Mouse (Mus musculus) stomach, embryonic 16.5 days (tissue): ENCODE results near the gene Ssna1. TPM values are rescaled to one million over a fixed set of nuclear protein-coding genes. Genes with fewer than 3 reads are reported as not detected.

Experiments
- ATAC-seq: fragments of 200-750 bp; cut with Nextera tagmentation; 2 replicates; pipeline ENCODE4 v1.8.0; 2017; ENCODE audit warnings: moderate number of reproducible peaks, moderate TSS enrichment; ENCODE audit not compliant: insufficient read depth, low FRiP score
- H3K27ac ChIP-seq: fragments of 300-500 bp; sonication (generic); 2 replicates; pipeline ENCODE4 v1.5.1; 2014; ENCODE audit warnings: low read length
- H3K27me3 ChIP-seq: fragments of 300-500 bp; sonication (generic); 2 replicates; pipeline ENCODE4 v1.6.1; 2014; ENCODE audit warnings: low read length, control low read depth, mixed read lengths; ENCODE audit not compliant: control insufficient read depth, insufficient read depth
- H3K36me3 ChIP-seq: fragments of 300-500 bp; sonication (generic); 2 replicates; pipeline ENCODE4 v1.6.1; 2014; ENCODE audit warnings: low read length; ENCODE audit not compliant: control insufficient read depth, insufficient read depth
- H3K4me1 ChIP-seq: fragments of 300-500 bp; sonication (generic); 2 replicates; pipeline ENCODE4 v1.6.1; 2014; ENCODE audit warnings: low read length, control low read depth, mixed read lengths; ENCODE audit not compliant: control insufficient read depth, insufficient read depth
- H3K4me2 ChIP-seq: fragments of 300-500 bp; sonication (generic); 2 replicates; pipeline ENCODE4 v1.6.1; 2014; ENCODE audit warnings: low read depth, low read length, mixed read lengths
- H3K4me3 ChIP-seq: fragments of 300-500 bp; sonication (generic); replicated peaks from 2 replicates; pipeline ENCODE4 v1.5.1; 2014; ENCODE audit warnings: mild to moderate bottlenecking, low read length
- H3K9ac ChIP-seq: fragments of 300-500 bp; sonication (generic); 2 replicates; pipeline ENCODE4 v1.6.1; 2014; ENCODE audit warnings: low read length
- H3K9me3 ChIP-seq: fragments of 300-500 bp; sonication (generic); replicated peaks from 2 replicates; pipeline ENCODE4 v1.6.1; 2016; ENCODE audit warnings: low read length, control low read depth; ENCODE audit not compliant: control insufficient read depth
- WGBS: fragments of 180-500 bp; shearing (Covaris S2); extraction: QIAGEN DNeasy Blood & Tissue Kit; methylation state at CpG from one replicate; pipeline ENCODE4 v1.1.7; 2014; 5-methylcytosine and 5-hydroxymethylcytosine counted together
- polyA plus RNA-seq: library from polyadenylated mRNA; unstranded; fragments of >200 nt; fragmentation: Nextera tagmentation; extraction: Ambion mirVana; gene quantifications from 2 replicates; pipeline ENCODE4 v1.2.1, GENCODE M21; 2015

The Ssna1 gene
- polyA plus RNA-seq, 1 experiment from 2014 or later, result 199 TPM

- peak; percentile 87 for ATAC-seq
- Histone ChIP-seq H3K9ac (peak overlapping the region; percentile 70), H3K27ac (peak overlapping the region; percentile 50), H3K4me3 (peak overlapping the region; percentile 57), H3K4me1 (peaks cover 29% of the 10 kb centered on the region), H3K4me2 (peak overlapping the region; percentile 96), H3K36me3 (0 out of 2 replicates have a peak, but pooled peaks cover 4% of the 10 kb centered on the region), H3K9me3 (no peaks in the 10 kb centered on the region), H3K27me3 (peaks cover 15% of the 10 kb centered on the region)
- WGBS, result 1% methylated on average over 29 of the region's 29 CpGs
These were observed 31.4 kb downstream of the Ssna1 start for GRCm38 (mm10) chr2:25240723-25241437.

- Histone ChIP-seq H3K4me1 (peaks cover 27% of the 10 kb centered on the region), H3K36me3 (0 out of 2 replicates have a peak, but pooled peaks cover under 1% of the 10 kb centered on the region), H3K4me3 (peak overlapping the region; percentile 57), H3K9me3 (no peaks in the 10 kb centered on the region), H3K4me2 (peak overlapping the region; percentile 96), H3K27ac (peak overlapping the region; percentile 50), H3K9ac (peak overlapping the region; percentile 70), H3K27me3 (peaks cover 15% of the 10 kb centered on the region)
- WGBS, result 46% methylated on average over 8 of the region's 8 CpGs
- no peak for ATAC-seq
These were observed 31.9 kb downstream of the Ssna1 start for GRCm38 (mm10) chr2:25240310-25240709.

- Histone ChIP-seq H3K4me2 (no peak overlapping the region), H3K27ac (peak overlapping the region; percentile 82; the same call in 1 of the 2 replicates)
- ATAC-seq, result no peak
These were observed 32.5 kb downstream of the Ssna1 start for GRCm38 (mm10) chr2:25239766-25240165.

GRCm38 (mm10) chr2:25238106-25238505, 34.1 kb downstream of the Ssna1 start:
- Histone ChIP-seq H3K4me3 (no peak overlapping the region), H3K4me2 (no peak overlapping the region), H3K9ac (no peak overlapping the region; the same call in 1 of the 2 replicates), H3K9me3 (no peaks in the 10 kb centered on the region), H3K4me1 (peaks cover 27% of the 10 kb centered on the region), H3K27ac (peak overlapping the region; percentile 82), H3K36me3 (no peaks in the 10 kb centered on the region), H3K27me3 (peaks cover 14% of the 10 kb centered on the region)
- ATAC-seq, result peak; percentile 23

More at GRCm38 (mm10) chr2:25239766-25240165, 32.5 kb downstream of the Ssna1 start:
- Histone ChIP-seq H3K4me3 (peak overlapping the region; percentile 12), H3K4me1 (peaks cover 27% of the 10 kb centered on the region), H3K36me3 (no peaks in the 10 kb centered on the region), H3K9me3 (no peaks in the 10 kb centered on the region), H3K27me3 (peaks cover 15% of the 10 kb centered on the region), H3K9ac (peak overlapping the region; percentile 12; the same call in 1 of the 2 replicates)
- 78% methylated on average over 3 of the region's 3 CpGs for WGBS

- H3K4me3 ChIP-seq, result no peak overlapping the region
- no peaks in the 10 kb centered on the region for H3K9me3 ChIP-seq
- H3K27ac ChIP-seq, result peak overlapping the region; percentile 82
- peaks cover 26% of the 10 kb centered on the region for H3K4me1 ChIP-seq
- H3K27me3 ChIP-seq, result peaks cover 9% of the 10 kb centered on the region; the same call in 1 of the 2 replicates
- no peak overlapping the region for H3K4me2 ChIP-seq
- no peaks in the 10 kb centered on the region for H3K36me3 ChIP-seq
- peak; percentile 22; the same call in 1 of the 2 replicates for ATAC-seq
- H3K9ac ChIP-seq, result peak overlapping the region; percentile 24; the same call in 1 of the 2 replicates
- WGBS, result 51% methylated on average over 4 of the region's 4 CpGs
These were observed 34.7 kb downstream of the Ssna1 start for GRCm38 (mm10) chr2:25237522-25237921.

- Histone ChIP-seq H3K4me2 (no peak within 1 kb of the TSS), H3K4me3 (no peak within 1 kb of the TSS), H3K27ac (peak within 1 kb of the TSS; percentile 82), H3K9ac (peak within 1 kb of the TSS; percentile 24; the same call in 1 of the 2 replicates), H3K27me3 (peaks cover 3% of the 10 kb centered on the region; the same call in 1 of the 2 replicates), H3K9me3 (no peaks in the 10 kb centered on the region), H3K4me1 (peaks cover 19% of the 10 kb centered on the region), H3K36me3 (no peaks in the 10 kb centered on the region)
- 35% methylated on average over 8 of the region's 8 CpGs for WGBS
- no peak for ATAC-seq
These were observed 35.6 kb downstream of the Ssna1 start, which contains the start of gene Rnf224 for GRCm38 (mm10) chr2:25236614-25237013. Gene Rnf224 (minus strand): TSS chr2:25236787.

GRCm38 (mm10) chr2:25234551-25235220, 37.6 kb downstream of the Ssna1 start:
- Histone ChIP-seq H3K4me2 (no peak overlapping the region), H3K27ac (no peak overlapping the region)
- ATAC-seq, result no peak

GRCm38 (mm10) chr2:25234050-25234449, 38.2 kb downstream of the Ssna1 start, which contains the start of gene Slc34a3:
Gene Slc34a3 (minus strand): TSS chr2:25234364.
- Histone ChIP-seq H3K4me2 (no peak within 1 kb of the TSS), H3K27ac (no peak within 1 kb of the TSS)

More at GRCm38 (mm10) chr2:25234551-25235220, 37.6 kb downstream of the Ssna1 start:
- Histone ChIP-seq H3K4me1 (0 out of 2 replicates have a peak, but pooled peaks cover 5% of the 10 kb centered on the region), H3K4me3 (no peak overlapping the region), H3K27me3 (no peaks in the 10 kb centered on the region; the same call in 1 of the 2 replicates), H3K36me3 (no peaks in the 10 kb centered on the region), H3K9ac (no peak overlapping the region), H3K9me3 (no peaks in the 10 kb centered on the region)
- WGBS, result 54% methylated on average over 5 of the region's 5 CpGs

More at GRCm38 (mm10) chr2:25234050-25234449, 38.2 kb downstream of the Ssna1 start, which contains the start of gene Slc34a3:
- Histone ChIP-seq H3K36me3 (no peaks in the 10 kb centered on the region), H3K27me3 (no peaks in the 10 kb centered on the region; the same call in 1 of the 2 replicates), H3K9ac (no peak within 1 kb of the TSS), H3K4me1 (peaks cover 2% of the 10 kb centered on the region; the same call in 1 of the 2 replicates), H3K9me3 (no peaks in the 10 kb centered on the region), H3K4me3 (no peak within 1 kb of the TSS)
- ATAC-seq, result no peak
- 67% methylated on average over 3 of the region's 3 CpGs for WGBS
